Mouse (Mus musculus): Measurements from ENCODE around the gene Srpk2.
"Not testable (repeated sequence)": the region's sequence is repeated elsewhere in the genome, so short reads cannot be mapped to it uniquely, and the experiment has no call there.

The Srpk2 gene

DNA sequence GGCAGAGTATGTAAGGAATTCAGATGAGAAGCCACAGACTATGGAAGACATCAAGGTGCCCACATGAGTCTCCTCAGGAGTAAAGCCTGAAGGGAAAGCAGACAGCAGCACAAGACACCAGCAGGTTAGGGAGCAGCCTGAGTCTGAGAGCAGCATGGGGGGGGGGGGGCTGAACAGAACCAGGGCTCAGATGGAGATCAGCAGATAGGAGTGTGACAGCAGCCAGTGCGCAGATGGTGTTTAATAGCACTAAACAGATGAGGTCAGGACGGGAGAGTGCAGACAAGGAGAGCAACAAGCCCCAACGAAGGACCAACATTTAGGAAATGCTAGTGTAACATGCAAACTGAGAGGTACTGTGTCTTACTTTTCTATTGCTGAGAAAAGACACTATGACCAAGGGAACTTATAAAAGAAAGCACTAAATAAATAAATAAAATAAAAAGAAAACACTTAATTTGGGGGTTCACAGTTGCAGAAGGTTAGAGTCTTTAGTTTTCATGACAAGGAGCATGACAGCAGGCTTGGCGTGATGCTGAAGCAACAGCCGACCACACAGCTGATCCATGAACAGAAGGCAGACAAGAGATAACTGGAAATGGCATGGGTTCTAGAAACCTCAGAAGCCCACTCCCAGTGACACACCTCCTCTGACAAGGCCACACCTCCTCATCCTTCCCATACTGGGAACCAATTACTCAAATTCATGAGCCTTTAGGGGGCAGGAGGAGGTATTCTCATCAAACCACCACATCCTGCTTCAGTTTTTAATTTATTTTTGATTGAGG lies 84.5 kb downstream of the Srpk2 start:
- DNase-seq = no peak

GRCm38 (mm10) chr5:23599171-23599570 lies 85.2 kb downstream of the Srpk2 start:
- peak; percentile 53 for DNase-seq

- DNase-seq = peak; percentile 58
Observed at GRCm38 (mm10) chr5:23598491-23598890, 85.9 kb downstream of the Srpk2 start.

DNA sequence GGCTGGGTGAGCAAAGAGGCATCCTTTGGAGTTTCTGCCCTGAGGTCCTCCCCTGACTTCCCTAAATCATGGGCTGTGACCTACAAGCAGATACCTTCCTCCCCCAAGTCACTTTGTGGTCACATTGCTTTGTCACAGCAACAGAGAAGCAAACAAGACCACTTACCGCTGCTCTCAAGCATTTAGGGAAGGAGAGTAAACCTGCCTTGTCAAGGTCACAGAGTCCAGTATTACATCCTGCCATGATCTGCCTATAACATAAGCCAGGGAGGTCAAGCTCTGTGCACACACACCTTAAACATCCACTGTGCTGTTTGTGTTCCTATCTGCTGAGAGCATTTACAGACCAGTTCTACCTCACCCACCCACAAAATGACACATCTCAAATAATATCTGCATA lies 86.4 kb downstream of the Srpk2 start:
- no peak for DNase-seq

DNA sequence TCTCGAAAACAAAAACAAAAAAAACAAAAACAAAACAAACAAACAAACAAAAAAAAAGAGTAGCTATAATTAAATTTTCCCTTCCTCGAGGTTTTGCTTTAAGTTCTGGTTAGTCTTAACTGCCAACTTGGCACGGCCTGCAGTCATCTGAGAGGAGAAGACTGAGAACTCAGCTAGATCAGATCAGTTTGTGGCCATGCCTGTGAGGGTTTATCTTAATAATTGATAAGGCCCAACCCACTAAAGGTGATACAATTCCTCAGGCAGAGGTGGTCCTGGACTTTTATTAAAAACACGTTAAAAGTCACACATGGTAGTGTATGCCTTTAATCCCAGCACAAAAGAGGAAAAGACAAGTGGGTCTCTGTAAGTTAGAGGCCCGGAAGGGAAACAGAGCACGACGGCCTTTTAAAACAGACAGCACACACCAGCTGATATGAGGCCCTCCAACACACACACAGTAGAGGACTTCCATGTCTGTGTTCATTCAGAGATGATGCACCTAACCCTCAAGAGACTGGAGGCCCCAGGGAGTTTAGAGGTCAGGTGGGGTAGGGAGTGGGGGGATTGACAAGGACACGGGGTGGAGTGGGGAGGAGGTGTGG lies 87.1 kb downstream of the Srpk2 start:
- DNase-seq = no peak

DNA sequence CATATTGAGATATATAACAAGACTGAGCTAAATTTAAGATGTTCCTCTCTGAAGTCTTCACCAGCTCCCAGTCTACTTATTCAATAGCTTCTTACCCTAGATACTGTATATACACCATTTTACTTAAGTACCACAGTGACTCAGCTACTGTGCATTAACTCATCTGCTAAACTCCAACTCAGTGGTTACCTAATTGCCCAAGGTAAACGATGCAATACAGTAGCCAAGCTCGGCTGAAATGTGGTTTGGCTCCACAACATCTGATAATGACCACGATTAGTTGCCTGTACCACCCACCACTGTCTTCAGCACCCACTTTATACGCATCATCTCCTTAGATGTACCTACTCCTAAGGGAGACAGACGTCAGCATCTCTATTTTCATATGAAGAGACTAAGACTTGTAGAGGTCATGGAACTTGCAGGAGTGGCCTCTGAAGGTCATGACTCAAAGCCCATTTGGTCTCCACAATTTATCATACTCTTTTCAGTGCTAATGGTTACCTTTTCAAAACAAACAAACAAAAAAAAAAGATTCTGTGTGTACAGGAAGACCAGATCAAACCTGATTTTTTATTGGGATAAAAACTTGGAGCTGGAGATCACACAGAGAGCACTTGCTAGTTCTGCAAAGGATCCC lies 88.0 kb downstream of the Srpk2 start:
- DNase-seq = no peak

GRCm38 (mm10) chr5:23590298-23590697 lies 94.1 kb downstream of the Srpk2 start:
- not testable (repeated sequence) for DNase-seq

DNA sequence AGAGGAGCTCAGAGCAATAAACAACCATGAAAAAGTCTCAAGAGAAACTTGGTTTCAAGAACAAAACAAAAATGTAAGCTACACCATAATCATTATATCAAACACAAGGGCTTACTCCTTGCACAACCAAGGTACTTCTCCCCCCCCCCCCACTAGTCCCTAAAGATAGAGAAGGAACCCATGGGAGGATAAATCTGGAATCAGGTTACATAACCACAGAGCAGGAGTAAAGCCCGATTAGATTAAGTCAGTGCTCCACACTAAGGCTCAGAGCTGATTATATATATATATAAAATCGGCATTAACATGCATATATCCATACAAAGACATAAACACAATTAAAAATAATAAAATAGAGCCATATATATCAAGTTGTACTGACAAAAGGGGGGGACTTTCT lies 96.8 kb downstream of the Srpk2 start:
- DNase-seq = no peak

DNA sequence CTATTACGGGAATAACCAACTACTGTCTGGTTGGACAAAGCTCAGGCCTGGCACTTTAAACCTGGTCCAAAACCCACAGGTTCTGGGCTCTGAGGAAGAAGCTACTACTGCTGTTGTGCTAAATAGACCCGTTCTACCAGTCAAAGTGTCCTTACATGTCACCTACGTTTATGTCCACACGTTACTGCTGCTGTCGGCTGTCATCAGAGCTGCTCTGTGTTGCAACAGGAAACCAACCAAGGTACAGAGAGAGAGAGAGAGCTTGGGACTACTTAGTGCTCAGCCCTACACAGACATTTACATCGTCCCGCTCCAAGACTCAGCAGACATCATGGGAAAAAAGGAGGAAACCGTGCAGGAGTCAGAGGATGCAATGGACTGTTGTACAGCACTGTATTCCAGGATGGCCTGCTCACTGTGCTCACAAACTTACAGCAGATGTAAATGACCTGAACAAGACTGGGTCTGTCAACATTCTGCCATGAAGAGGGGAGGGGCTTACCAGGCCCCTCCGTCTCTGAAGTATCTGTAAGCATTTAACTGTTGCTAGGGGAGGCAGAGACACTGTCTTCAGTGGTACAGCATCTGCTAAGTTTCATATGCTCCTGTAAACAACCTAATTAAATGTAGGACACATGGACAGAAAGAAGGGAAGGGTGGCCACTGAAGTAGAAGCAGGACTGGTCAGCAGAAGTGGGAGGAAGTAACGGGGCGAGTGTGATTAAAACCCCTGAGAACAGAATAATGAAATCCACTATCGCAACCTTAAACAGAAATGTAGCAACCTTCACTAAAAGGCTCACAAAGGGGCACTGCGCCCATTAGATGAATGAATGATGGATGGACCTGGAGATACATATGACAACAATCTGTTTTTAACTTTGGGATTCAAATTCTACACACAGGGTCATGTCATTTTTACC lies 97.6 kb downstream of the Srpk2 start:
- DNase-seq = no peak

- peak; percentile 16 for DNase-seq
Observed at GRCm38 (mm10) chr5:23581484-23582060, 102.8 kb downstream of the Srpk2 start.

GRCm38 (mm10) chr5:23579120-23579880 lies 105.1 kb downstream of the Srpk2 start:
- no peak for DNase-seq

DNA sequence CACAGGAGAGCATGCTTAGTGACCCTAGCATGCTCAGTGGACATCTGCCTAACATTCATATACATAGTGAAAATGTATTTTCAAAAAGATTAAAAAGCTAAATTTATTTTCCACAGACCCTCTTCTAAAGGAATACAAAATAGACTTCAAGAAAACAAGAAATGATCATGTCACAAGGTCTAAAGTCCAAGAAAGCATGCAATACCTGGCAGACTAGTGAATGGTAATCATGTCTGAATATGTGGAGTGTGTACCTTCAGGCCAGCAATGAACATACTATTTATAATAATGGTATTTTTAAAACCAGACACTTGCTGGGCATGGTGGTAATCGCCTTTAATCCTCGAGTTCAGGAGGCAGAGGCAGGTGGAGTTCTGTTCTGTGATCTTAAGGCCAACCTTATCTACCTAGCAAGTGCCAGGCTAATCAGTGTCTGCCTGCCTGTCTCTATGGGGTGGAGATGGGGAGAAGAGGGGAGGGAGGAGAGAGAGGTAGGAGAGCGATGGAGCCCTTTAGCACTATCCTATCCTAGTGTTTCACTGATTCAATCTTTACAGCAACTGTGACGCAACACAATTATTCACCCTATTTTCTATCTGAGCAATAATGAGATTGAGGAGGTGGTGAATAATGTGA lies 106.0 kb downstream of the Srpk2 start:
- no peak for DNase-seq

- DNase-seq = no peak
Observed at GRCm38 (mm10) chr5:23577847-23578246, 106.6 kb downstream of the Srpk2 start.

DNA sequence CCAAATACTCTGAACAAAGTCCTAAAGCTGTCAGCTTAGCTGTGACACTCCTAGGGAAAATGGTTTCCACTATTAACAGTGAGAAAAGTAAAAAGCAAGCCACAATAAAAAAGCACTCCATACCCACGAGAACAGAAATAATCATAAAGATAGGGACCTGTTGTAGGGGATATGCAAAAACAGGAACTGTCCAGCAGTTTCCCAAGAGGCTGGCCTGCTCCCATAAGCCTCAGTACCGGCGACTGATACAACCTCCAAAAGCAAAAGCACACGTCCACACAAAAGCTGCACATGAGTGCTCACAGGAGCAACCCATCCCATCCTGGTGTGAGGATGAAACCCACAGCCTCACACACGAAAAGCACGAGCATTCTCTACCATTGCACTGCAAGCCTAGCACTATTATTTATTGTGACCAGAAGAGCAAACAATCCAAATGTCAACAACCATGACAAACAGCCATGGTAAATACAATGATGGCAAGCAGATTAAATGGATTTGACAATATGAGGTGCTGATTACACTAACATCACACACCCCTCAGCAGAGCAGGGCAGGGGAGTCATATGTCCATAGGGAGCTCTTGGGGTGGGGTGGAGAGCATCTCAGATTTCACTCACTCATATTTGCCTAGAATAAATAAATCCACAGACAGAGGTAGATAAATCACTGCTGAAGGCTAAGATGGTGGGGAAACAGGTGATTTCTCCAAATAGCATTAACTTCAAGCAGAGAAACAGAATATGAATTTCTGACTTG lies 107.9 kb downstream of the Srpk2 start:
- DNase-seq = no peak

DNA sequence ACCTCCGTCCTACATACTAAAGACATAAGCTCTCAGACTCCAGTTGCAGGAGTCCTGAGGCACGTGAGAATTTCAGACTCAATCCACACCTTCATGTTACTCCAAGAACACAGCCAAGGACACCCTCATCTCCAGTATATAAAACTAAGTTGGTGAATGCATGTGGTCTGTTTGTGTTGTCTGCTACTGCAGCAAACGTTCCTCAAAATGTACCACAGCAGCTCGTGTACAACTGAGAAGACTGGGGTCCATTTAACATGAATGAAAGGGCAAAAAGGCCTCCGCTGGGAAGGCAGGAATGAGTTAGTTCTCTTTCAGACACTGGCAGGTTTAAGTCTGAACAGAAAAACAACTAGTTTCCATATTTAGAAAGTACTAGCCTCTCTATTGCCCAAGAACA lies 110.5 kb downstream of the Srpk2 start:
- DNase-seq = no peak

DNA sequence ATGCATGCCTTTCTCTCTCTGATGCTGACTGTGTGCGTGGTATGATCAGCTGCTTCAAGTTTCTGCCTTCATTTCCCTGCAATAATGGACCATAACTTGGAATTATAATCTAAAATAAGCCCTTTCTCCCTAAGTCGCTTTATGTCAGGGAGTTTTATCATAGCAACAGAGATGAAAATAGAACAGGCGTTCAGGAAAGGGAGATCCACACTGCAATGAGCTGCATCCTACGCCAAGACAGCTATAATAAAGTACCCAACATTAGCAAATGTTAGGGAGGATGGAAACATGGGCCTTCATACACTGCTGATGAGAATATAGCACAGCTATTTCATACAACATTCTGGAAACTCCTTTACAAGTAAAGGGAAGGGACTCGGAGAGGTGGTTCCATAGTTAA lies 116.2 kb downstream of the Srpk2 start:
- DNase-seq = no peak

- DNase-seq = peak; percentile 6
Observed at GRCm38 (mm10) chr5:23566382-23566781, 118.0 kb downstream of the Srpk2 start.

GRCm38 (mm10) chr5:23562278-23563060 lies 121.9 kb downstream of the Srpk2 start:
- peak; percentile 16 for DNase-seq

GRCm38 (mm10) chr5:23561227-23561626 lies 123.2 kb downstream of the Srpk2 start:
- DNase-seq = no peak

DNA sequence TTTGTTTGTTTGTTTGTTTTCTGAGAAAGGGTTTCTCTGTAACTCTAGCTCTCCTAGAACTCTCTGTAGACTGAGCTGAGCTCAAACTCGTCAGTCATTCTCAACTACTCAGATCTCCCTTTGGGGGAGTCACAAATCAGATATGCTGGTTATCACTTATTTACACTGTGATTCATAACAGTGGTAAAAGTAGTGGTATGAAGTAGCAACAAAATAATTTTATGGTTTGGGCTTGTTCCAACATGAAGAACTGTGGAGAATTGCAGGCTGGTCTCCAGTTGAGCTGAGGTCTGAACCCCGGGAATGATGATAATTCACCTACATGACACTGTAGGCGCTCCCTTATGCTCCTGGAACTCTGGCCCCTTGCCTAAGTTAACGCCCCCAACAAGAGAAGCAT lies 124.2 kb downstream of the Srpk2 start:
- no peak for DNase-seq

Data from lung, postnatal 10 days (tissue).